Mouse (Mus musculus): ENCODE measurements around the gene Fgf2.
A peak's percentile ranks its signal among the peaks of the same experiment; 100 is the strongest.

Gene Fgf2

GRCm38 (mm10) chr3:37360729-37361128 lies 12.6 kb downstream of the Fgf2 start:
- no peak for DNase-seq (ENCODE audit: low spot score)

DNA sequence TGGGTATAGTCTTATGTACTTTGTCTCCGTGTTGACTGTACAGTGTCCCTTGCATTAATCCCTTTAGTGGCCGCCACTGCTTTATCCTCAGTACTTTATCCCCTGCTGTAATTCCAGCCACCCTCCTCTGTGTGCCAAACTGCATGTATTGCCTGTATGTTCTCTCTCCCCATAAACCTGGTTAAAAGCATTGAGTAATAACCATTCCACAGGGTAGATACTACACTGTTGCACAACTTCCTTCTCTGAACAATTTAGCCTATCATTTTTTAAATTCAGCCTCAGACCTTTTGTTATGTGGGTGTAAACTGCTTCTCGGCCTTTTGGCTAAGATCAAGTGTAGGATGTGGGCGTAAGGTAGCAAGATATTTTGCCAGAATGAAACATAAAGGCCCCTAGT lies 17.0 kb downstream of the Fgf2 start:
- no peak for DNase-seq (ENCODE audit: low spot score)

GRCm38 (mm10) chr3:37365976-37366375 lies 17.8 kb downstream of the Fgf2 start:
- no peak for DNase-seq (ENCODE audit: low spot score)

DNA sequence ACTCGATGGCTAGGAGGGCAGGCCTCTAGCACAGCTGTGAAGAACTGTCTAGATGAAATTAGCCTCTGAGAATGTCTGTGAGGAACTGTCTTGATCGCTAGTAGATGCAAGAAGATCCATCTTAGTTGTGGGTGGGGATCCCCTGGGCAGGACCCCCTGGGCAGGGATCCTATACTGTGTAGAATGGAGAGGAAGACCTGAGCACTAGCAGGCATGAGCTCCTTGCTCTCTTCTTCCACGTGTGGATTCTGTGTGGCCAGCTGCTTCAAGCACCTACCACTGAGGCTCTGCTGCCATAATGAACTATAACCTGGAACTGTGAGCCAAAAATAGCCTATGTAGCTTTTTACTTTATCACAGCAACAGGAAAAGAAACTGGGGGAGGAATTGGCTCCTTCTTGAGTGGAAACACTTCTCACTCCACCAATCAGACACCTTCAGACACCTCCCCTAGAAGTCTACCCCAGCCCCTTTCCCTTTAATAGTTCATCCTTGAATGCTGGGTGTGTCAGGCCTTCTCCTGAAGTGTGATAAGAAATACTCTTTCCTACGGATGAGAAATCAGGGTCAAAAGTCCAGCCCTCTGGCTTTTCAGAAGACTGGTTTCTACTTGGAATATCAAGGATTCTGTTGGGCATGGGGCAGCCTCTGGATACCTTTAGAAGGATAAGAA lies 18.4 kb downstream of the Fgf2 start:
- no peak for DNase-seq (ENCODE audit: low spot score)

DNA sequence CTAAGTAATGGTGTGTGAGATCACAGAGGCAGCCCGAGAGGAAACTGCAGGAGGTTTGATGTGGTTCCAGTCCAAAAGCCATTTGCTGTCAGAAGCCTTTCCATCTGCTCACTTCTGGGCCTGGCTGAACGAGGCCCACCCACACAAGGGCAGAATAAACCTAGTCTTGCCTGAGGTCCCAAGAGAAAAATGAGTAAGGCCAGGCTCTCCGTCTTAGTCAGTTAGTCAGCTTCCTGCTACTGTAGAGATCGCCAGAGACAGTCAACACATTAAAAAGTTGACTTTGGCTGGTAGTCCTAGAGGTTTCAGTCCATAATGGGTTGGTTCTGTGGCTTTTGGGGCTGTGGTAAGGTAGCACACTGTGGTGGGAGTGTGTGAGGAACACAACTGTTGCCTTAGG lies 22.3 kb downstream of the Fgf2 start:
- no peak for DNase-seq (ENCODE audit: low spot score)

DNA sequence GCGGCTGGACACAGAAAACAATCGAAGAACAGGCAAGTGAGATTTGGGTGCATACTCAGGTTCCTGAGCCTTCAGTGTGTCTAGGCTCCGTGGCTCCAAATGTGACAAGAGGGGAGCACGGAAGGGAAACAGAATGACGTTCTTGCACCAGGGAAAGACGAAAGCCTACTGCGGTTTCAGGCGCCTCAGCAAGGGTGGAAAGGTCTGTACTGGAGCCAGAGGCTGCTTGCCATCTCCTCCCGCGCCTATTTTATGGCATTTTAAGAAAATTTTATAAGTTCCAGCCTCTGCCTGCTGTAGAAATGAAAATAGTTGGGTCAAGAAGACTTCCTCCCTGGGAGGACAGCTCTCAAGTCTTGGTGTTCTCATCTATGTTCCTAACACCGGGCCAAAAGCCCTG lies 25.6 kb downstream of the Fgf2 start:
- no peak for DNase-seq (ENCODE audit: low spot score)

DNA sequence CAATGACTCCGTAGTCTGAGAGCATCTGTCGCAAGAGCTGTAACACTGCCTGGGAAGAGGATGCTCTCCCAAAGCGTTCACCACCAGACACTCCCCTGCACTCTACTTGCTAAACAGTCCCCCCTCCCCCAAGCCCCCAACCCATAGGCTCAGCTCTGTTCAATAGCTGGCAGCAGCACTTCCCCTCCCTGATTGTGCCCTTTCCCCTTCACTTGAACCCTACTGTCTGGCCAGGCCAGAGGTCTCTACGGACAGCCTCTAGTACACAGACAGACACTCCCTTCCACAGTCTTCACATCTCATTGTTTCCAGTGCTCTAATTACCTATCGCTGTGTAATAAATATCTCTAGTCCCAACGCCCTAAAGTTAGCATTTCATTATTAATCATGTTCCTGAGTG lies 29.8 kb downstream of the Fgf2 start:
- no peak for DNase-seq (ENCODE audit: low spot score)

GRCm38 (mm10) chr3:37378412-37378811 lies 30.3 kb downstream of the Fgf2 start:
- no peak for DNase-seq (ENCODE audit: low spot score)

DNA sequence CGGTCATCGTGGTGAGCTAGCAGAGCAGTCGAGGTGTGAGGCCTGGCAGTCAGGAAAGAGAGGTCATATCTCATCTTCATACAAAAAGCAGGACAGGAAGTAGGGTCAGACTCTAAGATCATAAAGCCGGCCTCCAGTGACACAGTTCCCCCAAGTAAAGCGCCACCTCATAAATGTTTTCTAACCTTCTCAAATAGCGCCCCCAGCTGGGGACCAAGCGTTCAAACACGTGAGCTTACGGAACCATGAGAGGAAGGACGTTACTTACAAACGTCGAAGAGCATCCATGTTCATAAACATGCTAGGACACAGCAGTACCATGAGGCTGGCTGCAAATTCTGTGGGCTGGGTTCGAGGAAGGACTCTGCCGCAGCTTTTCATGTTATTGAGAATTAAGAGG lies 31.1 kb downstream of the Fgf2 start:
- no peak for DNase-seq (ENCODE audit: low spot score)

DNA sequence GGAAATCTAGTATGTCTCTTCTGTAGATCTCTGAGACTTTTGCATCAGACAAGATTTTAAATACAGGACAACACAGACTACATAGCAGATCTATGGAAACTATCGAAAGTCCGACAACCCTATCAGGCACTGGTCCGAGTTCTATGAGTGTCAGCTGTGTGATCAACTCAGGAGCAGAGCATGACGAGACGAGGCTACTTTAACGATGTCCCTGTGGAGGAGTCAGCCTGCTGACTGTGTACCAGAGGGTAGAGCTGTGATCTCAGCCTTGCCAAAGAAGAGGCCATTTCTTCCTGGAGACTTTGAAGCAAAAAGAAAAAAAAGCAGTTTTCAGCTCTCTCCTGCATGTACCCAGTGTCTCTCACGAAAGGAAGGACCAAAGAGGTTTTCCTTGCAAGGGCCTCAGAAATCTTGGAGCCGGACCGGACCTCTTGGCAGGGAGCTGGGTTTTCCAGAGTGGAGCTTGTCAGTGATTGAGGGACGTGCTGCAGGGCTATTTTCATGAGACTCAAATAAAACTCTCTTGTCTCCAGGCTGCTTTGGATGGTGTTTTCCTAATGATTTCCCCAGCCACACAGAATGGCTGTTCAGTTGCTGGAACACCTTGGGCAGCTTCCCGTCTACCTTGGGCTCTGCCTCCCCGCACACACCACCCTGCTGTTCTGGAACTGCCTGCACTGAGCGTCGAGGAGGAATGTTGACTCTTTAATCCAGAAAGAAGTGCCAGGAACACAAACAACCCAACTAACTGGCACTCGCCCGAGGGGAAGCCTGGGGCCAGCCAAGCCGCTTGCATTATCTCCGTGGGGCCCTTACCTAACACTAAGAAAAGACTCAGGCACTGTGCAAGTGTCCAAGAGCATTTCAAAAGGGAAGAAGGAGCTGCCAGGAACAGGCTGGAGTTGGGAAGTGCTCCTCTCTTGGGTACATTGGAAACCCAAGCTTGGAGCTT lies 32.1 kb downstream of the Fgf2 start:
- no peak for DNase-seq (ENCODE audit: low spot score)

DNA sequence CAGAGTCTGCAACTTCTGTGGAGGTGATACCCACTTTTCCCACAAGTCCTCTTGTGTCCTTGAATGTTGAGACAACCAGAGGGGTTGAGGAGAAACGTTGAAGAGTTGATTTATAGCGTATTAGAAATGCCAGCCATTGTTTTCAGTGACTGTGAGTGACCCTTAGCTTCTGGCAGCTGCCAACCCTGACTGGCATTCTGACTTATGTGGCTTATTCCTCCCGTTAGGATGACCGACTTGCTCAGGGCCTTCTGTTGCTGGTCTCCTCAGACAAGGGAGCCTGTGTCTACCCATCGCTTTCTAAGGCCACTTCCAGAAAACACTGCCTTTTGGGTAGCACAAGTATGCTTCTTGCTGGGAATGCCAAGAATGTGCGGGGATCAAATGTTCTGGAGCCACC lies 33.3 kb downstream of the Fgf2 start:
- DNase-seq (ENCODE audit: low spot score): no peak

DNA sequence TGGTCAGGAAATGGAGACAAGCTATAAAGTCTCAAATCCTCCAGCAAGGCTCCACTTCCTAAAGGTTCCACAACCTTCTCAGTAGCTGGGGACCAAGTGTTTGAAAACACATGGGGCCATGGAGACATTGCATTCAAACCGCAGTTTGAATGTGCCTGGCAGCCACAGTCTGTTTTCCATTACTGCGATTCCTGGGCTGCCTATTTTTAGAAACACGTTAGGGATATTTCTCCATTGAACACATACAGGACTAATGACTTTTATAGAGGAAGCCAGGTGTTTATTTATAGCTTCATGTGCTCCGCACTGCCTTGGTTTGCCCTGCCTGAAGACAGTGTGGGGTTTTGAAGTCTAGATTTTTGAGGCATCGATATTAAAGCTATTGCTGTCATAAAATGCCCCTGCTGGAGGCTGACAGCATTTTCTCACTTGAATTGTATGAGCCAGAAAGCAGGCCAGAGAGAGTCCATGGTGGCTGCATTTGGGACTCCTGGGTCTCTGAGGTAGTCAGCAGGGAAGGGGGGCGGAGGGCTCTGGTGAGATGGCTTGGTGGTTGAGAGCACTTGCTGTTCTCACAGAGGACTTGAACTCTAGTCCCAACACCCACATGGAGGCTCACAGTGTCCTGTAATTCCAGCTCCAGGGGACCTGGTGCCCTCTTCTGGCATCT lies 35.1 kb downstream of the Fgf2 start:
- DNase-seq (ENCODE audit: low spot score): no peak

- no peak for DNase-seq (ENCODE audit: low spot score)
These were observed 39.2 kb downstream of the Fgf2 start for GRCm38 (mm10) chr3:37387310-37387709.

GRCm38 (mm10) chr3:37396930-37397608 lies 48.9 kb downstream of the Fgf2 start:
- DNase-seq (ENCODE audit: low spot score): no peak

DNA sequence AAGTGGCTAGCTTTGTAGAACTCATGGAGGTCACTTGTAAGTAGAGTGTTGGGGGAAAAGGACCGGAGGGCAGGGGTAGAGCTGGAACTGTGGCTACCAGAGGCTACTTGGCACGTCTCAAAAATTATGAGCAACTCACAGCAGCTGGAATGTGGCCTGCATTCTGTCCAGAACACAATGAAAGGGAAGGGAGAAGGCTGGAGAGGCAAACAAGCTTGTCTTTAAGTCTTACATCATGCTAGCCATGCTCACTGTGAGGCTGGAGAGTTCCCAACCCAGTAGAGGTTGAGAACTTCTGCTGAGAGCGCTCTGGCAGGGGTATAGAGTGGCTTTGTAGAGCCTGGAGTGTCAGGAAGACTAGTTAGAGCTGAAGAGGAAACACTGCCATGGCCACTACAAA lies 49.5 kb downstream of the Fgf2 start:
- DNase-seq (ENCODE audit: low spot score): no peak

GRCm38 (mm10) chr3:37398661-37399395 lies 50.7 kb downstream of the Fgf2 start:
- no peak for DNase-seq (ENCODE audit: low spot score)

- DNase-seq (ENCODE audit: low spot score): no peak
These were observed 53.8 kb downstream of the Fgf2 start for GRCm38 (mm10) chr3:37401729-37402610.

- DNase-seq (ENCODE audit: low spot score): no peak
These were observed 59.5 kb downstream of the Fgf2 start for GRCm38 (mm10) chr3:37407598-37407997.

DNA sequence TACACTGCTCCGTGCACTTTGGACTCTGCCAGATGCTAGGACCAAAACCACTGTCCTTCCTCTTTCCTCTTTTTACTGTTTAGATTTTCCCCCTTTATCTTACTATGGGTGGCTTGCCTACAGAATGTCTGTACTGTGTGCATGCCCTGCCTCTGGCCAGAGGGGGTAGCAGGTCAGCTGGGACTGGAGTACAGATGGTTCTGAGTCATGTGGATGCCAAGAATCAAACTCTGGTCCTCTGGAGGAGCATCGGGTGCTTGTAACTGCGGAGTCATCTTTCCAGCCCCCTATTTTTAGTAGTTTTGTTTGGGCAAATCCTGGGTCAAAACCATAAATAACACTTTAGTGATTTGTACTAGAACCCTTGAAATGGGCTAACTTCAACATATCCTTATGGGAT lies 65.3 kb downstream of the Fgf2 start:
- no peak for DNase-seq (ENCODE audit: low spot score)

DNA sequence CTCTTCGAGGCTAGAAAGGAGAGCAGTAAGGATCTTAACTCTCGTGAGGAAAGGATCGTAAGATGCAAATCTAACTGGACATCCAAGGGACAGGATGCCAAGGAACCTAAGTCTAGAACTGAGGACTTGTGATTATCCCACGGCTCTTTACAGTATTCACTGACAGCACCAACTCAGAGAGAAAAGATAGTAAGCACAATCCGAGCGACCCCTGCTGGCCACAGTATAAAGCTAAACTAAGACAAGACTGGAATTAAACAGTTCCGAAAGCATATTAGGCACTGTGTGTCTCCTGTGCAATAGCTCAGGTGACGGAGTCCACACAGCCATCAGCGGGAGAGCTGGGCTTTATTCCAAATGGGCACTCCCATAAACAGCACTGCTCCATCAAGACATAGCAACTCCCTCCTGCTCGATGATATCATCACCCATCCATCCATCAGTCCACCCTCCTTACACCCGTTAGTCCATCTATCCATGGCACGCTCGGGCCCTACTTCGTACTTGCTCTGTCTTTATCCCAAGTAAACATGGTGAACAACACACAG lies 66.3 kb downstream of the Fgf2 start:
- DNase-seq (ENCODE audit: low spot score): peak; percentile 26

All from urinary bladder, postnatal 10 days (tissue).